Mouse (Mus musculus): Measurements from ENCODE around the gene Uspl1.
"Not testable (repeated sequence)": the region's sequence is repeated elsewhere in the genome, so short reads cannot be mapped to it uniquely, and the experiment has no call there.

The Uspl1 gene

DNA sequence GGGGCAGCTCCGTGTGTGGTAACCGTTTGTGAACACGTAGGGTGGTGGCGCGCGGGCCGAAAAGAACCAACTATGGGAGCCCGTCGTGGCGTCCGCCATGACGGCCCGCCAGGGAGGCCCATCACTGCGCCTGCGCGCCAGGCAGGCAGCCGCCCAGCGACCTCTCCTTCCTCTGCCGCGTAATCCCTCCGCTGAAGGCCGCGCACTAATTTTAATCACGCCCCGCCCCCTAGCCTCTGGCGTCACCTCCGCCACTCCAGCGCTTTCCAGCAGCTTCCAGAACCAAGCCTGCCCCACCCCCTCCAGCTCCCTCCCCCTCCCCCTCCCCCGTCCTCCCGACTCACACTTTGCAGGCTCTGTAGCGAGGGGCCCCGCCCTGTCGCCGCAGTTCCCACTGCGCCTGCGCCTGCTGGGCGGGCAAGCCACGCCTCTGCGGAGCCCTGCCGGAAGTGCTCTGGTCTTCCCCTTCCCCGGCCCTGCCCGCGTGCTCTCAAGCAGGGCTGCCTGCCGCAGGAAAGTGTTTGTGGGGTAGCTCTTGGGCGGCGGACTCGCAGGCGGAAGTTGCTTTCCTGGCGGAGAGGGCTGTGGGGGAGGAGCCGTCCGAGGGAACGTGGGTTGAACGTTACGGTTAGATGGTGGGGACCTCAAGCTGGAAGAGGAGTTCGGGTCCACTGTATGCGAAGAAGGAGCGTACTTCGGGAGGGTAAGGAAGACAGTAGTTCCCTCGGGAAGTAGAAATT lies at the start of gene Uspl1, which contains the start of gene Hmgb1:
TSS of gene Uspl1 (plus strand) at position 247 of the 740 bp plus-strand sequence.
TSS of gene Hmgb1 (minus strand) at position 386 of the 740 bp plus-strand sequence.
- peak; percentile 98 for DNase-seq (ENCODE audit: low spot score)

- DNase-seq (ENCODE audit: low spot score): no peak
Measured at GRCm38 (mm10) chr5:149134751-149135454, 49.2 kb upstream of the Uspl1 start.

DNA sequence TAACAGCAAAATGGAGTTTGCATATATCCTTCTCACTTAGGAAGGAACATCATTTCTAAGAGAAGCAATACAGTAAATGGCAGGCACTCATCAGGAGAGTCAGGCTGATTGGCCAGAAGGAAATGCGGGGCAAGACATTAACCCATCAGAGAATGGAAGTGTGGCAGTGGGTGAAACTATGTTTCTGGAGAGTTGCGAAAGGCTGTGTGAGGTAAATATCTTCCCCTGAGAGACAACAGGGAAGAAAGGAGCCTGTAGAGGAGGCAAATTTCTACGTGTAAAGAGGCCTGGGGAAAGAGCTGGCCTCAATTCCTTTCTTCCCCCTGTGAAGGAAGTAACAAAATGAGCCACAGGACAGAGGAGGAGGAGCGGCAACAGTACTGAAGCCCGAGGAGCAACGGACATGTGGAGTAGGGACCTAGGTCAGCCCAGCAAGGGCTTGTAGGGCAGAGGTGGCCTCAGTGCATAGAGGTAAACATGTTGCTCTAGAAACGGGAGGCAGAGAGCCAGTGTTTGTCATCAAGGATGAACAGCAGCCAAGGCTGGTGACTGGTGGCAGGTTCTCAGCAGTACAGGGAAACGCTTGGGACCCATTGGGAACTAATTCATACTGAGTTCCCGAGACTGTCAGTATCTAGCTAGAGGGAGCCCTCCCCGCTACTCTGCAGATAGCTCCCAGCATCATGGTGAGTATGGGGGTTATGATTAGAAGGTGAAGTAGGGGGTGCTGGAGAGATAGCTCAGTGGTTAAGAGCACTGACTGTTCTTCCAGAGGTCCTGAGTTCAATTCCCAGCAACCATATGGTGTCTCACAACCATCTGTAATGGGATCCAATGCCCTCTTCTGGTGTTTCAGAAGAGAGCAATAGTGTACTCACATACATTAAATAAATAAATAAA lies 48.4 kb upstream of the Uspl1 start:
- DNase-seq (ENCODE audit: low spot score): no peak

DNA sequence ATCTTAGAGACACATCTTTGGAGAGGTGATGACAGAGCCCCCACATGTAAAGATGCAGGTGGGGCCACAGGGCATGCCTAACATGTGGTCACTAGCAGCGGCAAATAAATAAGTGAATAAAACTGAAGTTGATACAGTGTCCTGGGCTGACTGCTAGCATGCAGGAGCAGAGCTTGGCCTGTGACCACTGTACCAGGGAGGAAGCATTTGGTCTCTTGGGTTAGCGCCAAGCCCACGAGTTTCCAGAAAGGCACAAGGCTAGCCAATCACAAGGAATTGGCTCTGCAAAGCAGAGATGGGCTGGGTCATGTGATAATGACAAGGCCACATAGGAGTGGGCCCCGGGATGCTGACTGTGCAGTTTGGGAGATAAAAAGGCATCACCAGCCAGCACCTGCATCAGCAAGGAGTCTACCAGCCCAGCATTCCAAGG lies 47.2 kb upstream of the Uspl1 start:
- DNase-seq (ENCODE audit: low spot score): no peak

GRCm38 (mm10) chr5:149137447-149137846 lies 46.7 kb upstream of the Uspl1 start:
- no peak for DNase-seq (ENCODE audit: low spot score)

DNA sequence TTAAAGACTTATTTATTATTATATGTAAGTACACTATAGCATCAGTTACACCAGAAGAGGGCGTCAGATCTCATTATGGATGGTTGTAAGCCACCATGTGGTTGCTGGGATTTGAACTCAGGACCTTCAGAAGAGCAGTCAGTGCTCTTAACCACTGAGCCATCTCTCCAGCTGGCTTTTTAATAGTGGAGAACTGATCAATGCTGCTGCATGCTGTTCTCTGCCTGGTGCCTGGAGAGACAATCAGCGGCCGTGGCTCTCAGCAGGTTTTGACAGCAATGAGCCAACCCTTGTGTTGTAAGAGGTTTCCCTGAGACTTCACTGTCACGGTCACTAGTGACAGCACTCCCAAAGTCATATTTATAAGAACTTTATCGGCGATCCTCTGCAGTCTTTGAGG lies 46.1 kb upstream of the Uspl1 start:
- not testable (repeated sequence) for DNase-seq (ENCODE audit: low spot score)

- DNase-seq (ENCODE audit: low spot score): no peak
Measured at GRCm38 (mm10) chr5:149140336-149140735, 43.8 kb upstream of the Uspl1 start.

- DNase-seq (ENCODE audit: low spot score): not testable (repeated sequence)
Measured at GRCm38 (mm10) chr5:149141155-149141554, 43.0 kb upstream of the Uspl1 start.

DNA sequence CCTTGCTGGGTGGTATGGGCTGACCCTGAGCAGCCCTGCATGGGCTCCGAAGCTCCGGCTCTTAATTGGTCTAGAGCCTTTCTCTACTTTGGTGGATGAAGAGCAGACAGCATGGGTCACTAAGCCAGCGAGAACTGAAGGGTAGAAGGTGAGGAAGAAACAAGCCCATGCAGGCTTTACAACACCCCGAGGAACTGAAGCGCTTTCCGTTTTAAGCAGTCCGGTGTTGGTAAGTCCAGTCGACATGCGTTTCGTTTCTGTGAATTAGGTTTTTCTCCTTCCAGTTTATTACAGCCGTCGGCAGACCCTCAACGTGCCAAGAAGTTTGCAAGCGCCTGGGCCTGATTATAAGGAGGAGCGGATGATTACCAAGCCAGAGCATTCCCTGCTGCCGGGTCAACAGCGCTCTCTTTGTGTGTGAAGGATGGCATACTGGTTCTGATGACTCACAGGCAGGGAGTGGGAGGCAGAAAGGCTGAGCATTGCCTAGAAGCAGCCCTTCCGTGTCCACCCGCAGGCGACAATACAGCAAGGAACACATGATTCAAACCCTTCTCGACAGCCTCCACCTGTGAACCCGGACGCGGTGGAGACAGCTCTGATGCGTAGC lies 40.3 kb upstream of the Uspl1 start:
- peak; percentile 57 for DNase-seq (ENCODE audit: low spot score)

GRCm38 (mm10) chr5:149146691-149147090 lies 37.5 kb upstream of the Uspl1 start:
- no peak for DNase-seq (ENCODE audit: low spot score)

DNA sequence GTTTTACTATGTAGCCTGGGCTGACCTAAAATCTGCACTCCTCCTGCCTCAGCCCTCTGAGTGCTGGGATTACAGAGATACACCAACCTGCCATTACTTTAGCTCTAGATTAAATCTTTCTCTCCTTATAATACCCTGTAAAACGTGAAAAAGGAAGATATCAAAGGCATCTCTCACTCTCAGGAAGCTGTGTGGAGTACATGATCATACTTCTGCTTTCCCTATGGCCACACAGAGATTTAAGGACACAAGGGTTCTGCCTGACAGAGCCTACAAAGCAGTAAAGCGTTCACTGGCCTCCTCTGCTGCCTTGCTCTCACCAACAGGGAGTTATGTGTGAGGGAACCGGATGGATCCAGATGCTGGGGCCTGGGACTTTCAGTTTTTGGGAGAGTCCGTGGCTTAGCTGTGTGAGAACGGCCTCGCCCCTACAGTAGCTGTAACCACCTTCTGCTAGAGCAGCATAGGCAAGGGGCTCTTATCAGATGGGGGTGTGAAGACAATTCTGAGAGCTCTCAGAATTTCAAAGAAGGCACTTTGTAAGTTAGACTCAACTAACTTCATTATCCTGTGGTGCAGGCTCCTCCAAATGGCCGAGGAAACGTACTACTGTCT lies 36.7 kb upstream of the Uspl1 start:
- DNase-seq (ENCODE audit: low spot score): no peak

DNA sequence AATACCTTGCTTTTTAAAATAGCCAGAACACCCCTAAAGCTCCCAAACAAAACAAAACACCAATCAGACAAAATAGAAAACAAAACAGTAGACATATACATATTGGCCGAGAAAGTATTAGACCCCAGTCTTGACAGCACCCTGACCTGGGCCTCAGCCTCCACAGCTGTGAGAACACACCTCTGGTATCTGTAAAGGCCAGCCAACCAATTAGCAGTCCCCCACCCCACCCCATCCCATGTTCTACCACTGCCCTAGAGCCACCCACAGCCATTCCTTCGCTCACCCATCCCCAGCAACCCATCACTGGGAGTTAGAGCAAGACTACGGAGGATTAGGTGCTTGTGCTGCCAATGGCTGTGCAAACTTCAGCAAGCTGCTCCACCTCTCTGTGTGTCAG lies 33.3 kb upstream of the Uspl1 start:
- DNase-seq (ENCODE audit: low spot score): no peak

DNA sequence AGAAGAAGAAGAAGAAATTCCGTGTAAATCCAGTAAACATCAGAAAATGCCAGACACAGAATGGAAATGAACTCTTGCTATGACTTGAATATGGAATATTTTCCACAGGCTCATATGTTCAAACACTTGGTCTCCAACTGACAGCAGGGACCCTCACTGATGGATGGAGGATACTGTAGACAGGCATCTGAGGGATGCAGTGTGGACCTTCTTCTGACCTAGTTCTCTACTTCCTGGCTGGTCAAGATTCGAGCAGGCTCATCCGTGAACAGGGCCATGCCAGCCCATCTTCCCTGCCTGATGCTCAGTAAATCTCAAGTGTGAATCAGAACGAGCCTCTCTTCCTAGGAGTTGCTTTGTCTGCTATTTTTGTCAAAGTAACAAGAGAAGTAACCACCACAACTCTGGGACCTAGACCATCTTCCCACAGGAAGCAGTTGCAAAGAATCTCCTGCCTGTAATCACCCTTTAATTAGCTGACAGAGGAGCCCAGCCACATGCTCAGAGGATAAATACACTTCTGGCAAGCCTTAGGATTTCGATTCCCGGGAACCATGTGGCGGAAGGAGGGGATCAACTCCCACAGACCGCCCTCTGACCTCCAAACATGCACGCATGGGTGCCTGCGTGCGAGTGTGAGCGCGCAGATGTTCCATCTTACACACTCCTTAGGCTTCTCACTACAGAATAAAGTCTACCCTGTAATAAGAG lies 31.9 kb upstream of the Uspl1 start:
- DNase-seq (ENCODE audit: low spot score): peak; percentile 12

DNA sequence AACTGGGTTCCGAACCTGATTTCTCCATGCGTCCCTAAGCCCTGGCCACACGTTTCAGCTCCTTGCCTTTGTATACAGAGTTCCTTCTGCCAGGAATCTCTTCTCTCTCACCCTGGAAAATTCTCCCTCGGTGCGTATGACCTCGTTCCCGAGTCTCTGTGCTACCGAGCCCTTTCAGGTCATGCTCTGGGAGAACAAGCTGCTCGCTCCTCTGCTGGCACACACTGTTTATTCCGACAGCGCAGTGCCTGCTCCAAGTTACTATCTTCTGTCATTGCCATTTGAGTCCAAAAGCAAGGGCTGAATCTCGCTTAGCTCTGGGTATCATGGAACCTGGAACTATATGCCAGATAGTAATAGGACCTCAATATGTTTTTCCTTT lies 31.4 kb upstream of the Uspl1 start:
- no peak for DNase-seq (ENCODE audit: low spot score)

GRCm38 (mm10) chr5:149156886-149157563 lies 27.1 kb upstream of the Uspl1 start:
- no peak for DNase-seq (ENCODE audit: low spot score)

DNA sequence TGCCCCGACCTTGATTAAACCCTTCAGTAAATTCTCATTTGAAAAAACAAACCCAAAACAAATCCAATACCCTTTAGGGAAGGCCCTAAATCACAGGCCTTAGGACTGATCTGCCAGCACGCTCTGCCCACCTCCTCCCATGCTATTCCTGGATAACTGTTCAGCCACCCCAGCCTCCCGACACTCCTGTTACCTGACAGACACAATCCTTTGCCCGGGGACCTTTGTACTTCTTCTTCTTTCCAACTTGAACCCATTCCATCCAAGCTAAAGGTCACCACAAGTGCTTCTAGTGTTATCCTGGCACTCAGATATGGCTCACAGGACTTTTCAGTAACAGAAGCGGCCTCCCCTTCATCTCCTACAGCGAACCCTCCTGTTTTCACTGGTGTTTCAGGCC lies 25.1 kb upstream of the Uspl1 start:
- no peak for DNase-seq (ENCODE audit: low spot score)

- no peak for DNase-seq (ENCODE audit: low spot score)
Measured at GRCm38 (mm10) chr5:149160469-149160868, 23.7 kb upstream of the Uspl1 start.

- no peak for DNase-seq (ENCODE audit: low spot score)
Measured at GRCm38 (mm10) chr5:149162890-149163289, 21.3 kb upstream of the Uspl1 start.

DNA sequence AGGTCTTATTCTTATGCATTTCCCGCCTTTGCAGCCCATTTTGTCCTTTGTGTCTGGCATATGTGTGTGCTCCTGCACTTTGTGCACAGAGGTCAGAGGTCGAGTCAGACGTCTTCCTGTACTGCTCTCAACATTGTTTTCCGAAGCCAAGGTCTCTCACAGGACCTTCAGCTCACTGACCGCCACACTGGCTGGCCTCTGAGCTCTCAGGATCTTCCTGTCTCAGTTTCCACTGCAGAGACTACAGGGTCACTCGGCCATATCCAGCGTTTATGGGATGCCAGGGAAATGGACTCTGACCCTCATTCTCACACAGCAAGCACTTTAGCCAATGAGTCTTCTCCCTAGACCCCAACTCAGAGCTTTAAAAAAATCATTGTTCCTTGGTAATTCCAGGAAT lies 19.3 kb upstream of the Uspl1 start:
- DNase-seq (ENCODE audit: low spot score): no peak

GRCm38 (mm10) chr5:149166011-149166410 lies 18.1 kb upstream of the Uspl1 start:
- DNase-seq (ENCODE audit: low spot score): no peak
